Mouse (Mus musculus) ES-Bruce4 (cell line): ENCODE results near the gene Nceh1. TPM values are rescaled to one million over a fixed set of nuclear protein-coding genes. Genes with fewer than 3 reads are reported as not detected.

Source experiments
- H3K27ac ChIP-seq: 2 replicates; pipeline ENCODE4 v1.5.1; 2012; ENCODE audit warnings: low read length, inconsistent platforms; ENCODE audit not compliant: insufficient read depth
- H3K27me3 ChIP-seq: 2 replicates; pipeline ENCODE4 v1.6.1; 2012; ENCODE audit warnings: mild to moderate bottlenecking, low read length, inconsistent platforms; ENCODE audit not compliant: control insufficient read depth, poor library complexity, insufficient read depth, severe bottlenecking
- H3K36me3 ChIP-seq: 2 replicates; pipeline ENCODE4 v1.6.1; 2012; ENCODE audit warnings: inconsistent platforms, mild to moderate bottlenecking, low read length, moderate library complexity; ENCODE audit not compliant: control insufficient read depth, poor library complexity, insufficient read depth, severe bottlenecking
- H3K4me1 ChIP-seq: one replicate; pipeline ENCODE4 v1.8.1; 2011; ENCODE audit warnings: low read length; ENCODE audit not compliant: control insufficient read depth, insufficient read depth
- H3K4me3 ChIP-seq: 2 replicates; pipeline ENCODE4 v1.5.1; 2011; ENCODE audit warnings: low read depth, mild to moderate bottlenecking, low read length
- H3K9ac ChIP-seq: 2 replicates; pipeline ENCODE4 v1.6.1; 2012; ENCODE audit warnings: low read depth, mild to moderate bottlenecking, inconsistent platforms; ENCODE audit not compliant: poor library complexity, severe bottlenecking
- H3K9me3 ChIP-seq: replicated peaks from 2 replicates; pipeline ENCODE4 v1.6.1; 2012; ENCODE audit warnings: mild to moderate bottlenecking, low read length, inconsistent platforms; ENCODE audit not compliant: control insufficient read depth, poor library complexity, insufficient read depth, severe bottlenecking
- CTCF ChIP-seq: IDR thresholded peaks from one replicate; pipeline ENCODE4 v1.8.1; 2011; ENCODE audit warnings: low read depth, low read length
- EP300 ChIP-seq: IDR thresholded peaks from 2 replicates; pipeline ENCODE4 v1.6.1; 2011; ENCODE audit warnings: low read depth, low read length; ENCODE audit not compliant: insufficient read depth
- POLR2A ChIP-seq: IDR thresholded peaks from one replicate; pipeline ENCODE4 v1.8.1; 2011; ENCODE audit warnings: low read length; ENCODE audit not compliant: insufficient read depth
- polyA plus RNA-seq: library from polyadenylated mRNA; stranded (reverse); fragments of >200 nt; gene quantifications from 2 replicates; pipeline ENCODE4 v1.2.4, GENCODE M21; 2011; ENCODE audit warnings: low read depth; ENCODE audit not compliant: missing spikeins, insufficient read depth, insufficient read length

The Nceh1 gene
- polyA plus RNA-seq, 1 experiment: 12.9 TPM

GRCm38 (mm10) chr3:27161645-27162409 lies 20.9 kb upstream of the Nceh1 start:
- Histone ChIP-seq H3K36me3 (no peaks in the 10 kb centered on the region), H3K9me3 (peaks cover 9% of the 10 kb centered on the region; the same call in 1 of the 2 replicates), H3K9ac (no peak overlapping the region), H3K27ac (no peak overlapping the region), H3K27me3 (no peaks in the 10 kb centered on the region), H3K4me1 (no peaks in the 10 kb centered on the region), H3K4me3 (no peak overlapping the region)
- TF ChIP-seq CTCF (no peak), EP300 (no peak), POLR2A (no peak)

- Histone ChIP-seq H3K4me3 (no peak overlapping the region), H3K27me3 (no peaks in the 10 kb centered on the region), H3K36me3 (no peaks in the 10 kb centered on the region), H3K27ac (no peak overlapping the region), H3K9ac (no peak overlapping the region), H3K9me3 (peaks cover 9% of the 10 kb centered on the region; the same call in 1 of the 2 replicates), H3K4me1 (no peaks in the 10 kb centered on the region)
- TF ChIP-seq EP300 (no peak), POLR2A (no peak), CTCF (no peak)
These were observed 20.4 kb upstream of the Nceh1 start for GRCm38 (mm10) chr3:27162410-27162804.

- no peaks in the 10 kb centered on the region for H3K4me1 ChIP-seq
- H3K4me3 ChIP-seq: no peak overlapping the region
- 0 out of 2 replicates have a peak, but pooled peaks cover 4% of the 10 kb centered on the region for H3K9me3 ChIP-seq
- TF ChIP-seq CTCF (no peak), POLR2A (no peak), EP300 (no peak)
- H3K9ac ChIP-seq: no peak overlapping the region
- H3K36me3 ChIP-seq: no peaks in the 10 kb centered on the region
- no peaks in the 10 kb centered on the region for H3K27me3 ChIP-seq
- H3K27ac ChIP-seq: no peak overlapping the region
These were observed 17.2 kb upstream of the Nceh1 start for GRCm38 (mm10) chr3:27165481-27166065.

- no peak overlapping the region for H3K9ac ChIP-seq
- H3K4me3 ChIP-seq: no peak overlapping the region
- no peaks in the 10 kb centered on the region for H3K27me3 ChIP-seq
- no peaks in the 10 kb centered on the region for H3K36me3 ChIP-seq
- no peaks in the 10 kb centered on the region for H3K4me1 ChIP-seq
- H3K27ac ChIP-seq: no peak overlapping the region
- H3K9me3 ChIP-seq: no peaks in the 10 kb centered on the region
- TF ChIP-seq CTCF: no peak
- no peak for TF ChIP-seq POLR2A
- TF ChIP-seq EP300: no peak
These were observed 12.5 kb upstream of the Nceh1 start for GRCm38 (mm10) chr3:27170257-27170656.

- TF ChIP-seq CTCF (no peak), POLR2A (no peak), EP300 (no peak)
These were observed 3.1 kb upstream of the Nceh1 start for GRCm38 (mm10) chr3:27179711-27180110.

GRCm38 (mm10) chr3:27183601-27184175 lies 923 bp downstream of the Nceh1 start:
- TF ChIP-seq CTCF: no peak
- TF ChIP-seq POLR2A: no peak
- no peak for TF ChIP-seq EP300
- H3K4me1 ChIP-seq: no peaks in the 10 kb centered on the region
- H3K27ac ChIP-seq: no peak overlapping the region
- H3K36me3 ChIP-seq: no peaks in the 10 kb centered on the region
- H3K9ac ChIP-seq: peak overlapping the region; percentile 4; the same call in 1 of the 2 replicates
- peak overlapping the region; percentile 59 for H3K4me3 ChIP-seq
- H3K27me3 ChIP-seq: no peaks in the 10 kb centered on the region
- no peaks in the 10 kb centered on the region for H3K9me3 ChIP-seq

More at GRCm38 (mm10) chr3:27179711-27180110, 3.1 kb upstream of the Nceh1 start:
- Histone ChIP-seq H3K4me3 (no peak overlapping the region), H3K4me1 (no peaks in the 10 kb centered on the region), H3K27ac (no peak overlapping the region), H3K36me3 (no peaks in the 10 kb centered on the region), H3K9me3 (no peaks in the 10 kb centered on the region), H3K9ac (no peak overlapping the region), H3K27me3 (no peaks in the 10 kb centered on the region)
